Mouse (Mus musculus): ENCODE data around the gene Fjx1.

Gene Fjx1

GRCm38 (mm10) chr2:102416149-102416743 is 36.1 kb downstream of the Fjx1 start:
- DNase-seq, result no peak

GRCm38 (mm10) chr2:102412738-102413137 is 39.6 kb downstream of the Fjx1 start:
- DNase-seq, result no peak

- no peak for DNase-seq
Observed at GRCm38 (mm10) chr2:102410615-102411014, 41.7 kb downstream of the Fjx1 start.

- DNase-seq, result no peak
Observed at GRCm38 (mm10) chr2:102409741-102410140, 42.6 kb downstream of the Fjx1 start.

- DNase-seq, result no peak
Observed at GRCm38 (mm10) chr2:102407363-102408184, 44.7 kb downstream of the Fjx1 start, which contains the start of gene Trim44. TSS of gene Trim44 (minus strand) at chr2:102407828.

- no peak for DNase-seq
Observed at GRCm38 (mm10) chr2:102406324-102407304, 45.7 kb downstream of the Fjx1 start.

- no peak for DNase-seq
Observed at GRCm38 (mm10) chr2:102403982-102404381, 48.3 kb downstream of the Fjx1 start.

- no peak for DNase-seq
Observed at GRCm38 (mm10) chr2:102403306-102403705, 49.0 kb downstream of the Fjx1 start.

GRCm38 (mm10) chr2:102401352-102401692 is 51.0 kb downstream of the Fjx1 start:
- no peak for DNase-seq

GRCm38 (mm10) chr2:102400605-102401351 is 51.5 kb downstream of the Fjx1 start:
- peak; percentile 90 for DNase-seq

- DNase-seq, result no peak
Observed at GRCm38 (mm10) chr2:102399864-102400604, 52.3 kb downstream of the Fjx1 start.

Measured in cerebellum, adult 9-11 months (tissue).